Mouse (Mus musculus) olfactory bulb, adult 2 months (tissue): ENCODE data around the gene Armc9. TPM values are rescaled to one million over a fixed set of nuclear protein-coding genes. Genes with fewer than 3 reads are reported as not detected.

Experiments used
- H3K27ac ChIP-seq: fragments of 200-500 bp; 2 replicates; pipeline ENCODE4 v1.5.1; 2012; ENCODE audit warnings: low read depth, low read length; ENCODE audit not compliant: insufficient read depth
- H3K4me1 ChIP-seq: fragments of 200-500 bp; 2 replicates; pipeline ENCODE4 v1.6.1; 2012; ENCODE audit warnings: low read length; ENCODE audit not compliant: control insufficient read depth, insufficient read depth
- H3K4me3 ChIP-seq: fragments of 200-500 bp; 2 replicates; pipeline ENCODE4 v1.5.1; 2012; ENCODE audit warnings: mild to moderate bottlenecking, low read depth, low read length, moderate library complexity; ENCODE audit not compliant: insufficient read depth
- CTCF ChIP-seq: fragments of 200-500 bp; IDR thresholded peaks from 2 replicates; pipeline ENCODE4 v1.5.1; 2012; ENCODE audit warnings: low read depth, mild to moderate bottlenecking, low read length, moderate library complexity; ENCODE audit not compliant: insufficient read depth
- POLR2A ChIP-seq: fragments of 200-500 bp; IDR thresholded peaks from 2 replicates; pipeline ENCODE4 v1.6.1; 2012; ENCODE audit warnings: mild to moderate bottlenecking, low read depth, low read length, moderate library complexity; ENCODE audit not compliant: insufficient read depth
- WGBS: fragments of 180-500 bp; shearing (Covaris S2); methylation state at CpG from one replicate; pipeline ENCODE4 v1.1.7; 2018; 5-methylcytosine and 5-hydroxymethylcytosine counted together
- polyA plus RNA-seq: library from polyadenylated mRNA; stranded (reverse); fragments of >200 nt; gene quantifications from 2 replicates; pipeline ENCODE4 v1.2.4, GENCODE M21; 2012; ENCODE audit warnings: low replicate concordance; ENCODE audit not compliant: missing spikeins, insufficient read depth, insufficient read length

Gene Armc9
- polyA plus RNA-seq, 1 experiment: not detected

GRCm38 (mm10) chr1:86243490-86243889 is 88.9 kb downstream of the Armc9 start:
- Histone ChIP-seq H3K4me3 (no peak overlapping the region), H3K4me1 (peaks cover 4% of the 10 kb centered on the region), H3K27ac (no peak overlapping the region)
- WGBS: 83% methylated on average over 6 of the region's 6 CpGs
- TF ChIP-seq CTCF (no peak), POLR2A (no peak)

GRCm38 (mm10) chr1:86245301-86246085 is 90.9 kb downstream of the Armc9 start:
- no peak overlapping the region for H3K27ac ChIP-seq
- no peak for TF ChIP-seq POLR2A
- no peak for TF ChIP-seq CTCF
- H3K4me3 ChIP-seq: no peak overlapping the region
- WGBS: 68% methylated on average over 6 of the region's 6 CpGs
- peaks cover 4% of the 10 kb centered on the region for H3K4me1 ChIP-seq

GRCm38 (mm10) chr1:86253410-86253809 is 98.8 kb downstream of the Armc9 start:
- no peak overlapping the region for H3K4me3 ChIP-seq
- H3K27ac ChIP-seq: no peak overlapping the region
- 75% methylated on average over 8 of the region's 8 CpGs for WGBS
- no peak for TF ChIP-seq POLR2A
- no peak for TF ChIP-seq CTCF
- no peaks in the 10 kb centered on the region for H3K4me1 ChIP-seq

- H3K4me3 ChIP-seq: no peak overlapping the region
- TF ChIP-seq CTCF (no peak), POLR2A (no peak)
- WGBS: 82% methylated on average over 4 of the region's 4 CpGs
- no peak overlapping the region for H3K27ac ChIP-seq
- H3K4me1 ChIP-seq: no peaks in the 10 kb centered on the region
Measured at GRCm38 (mm10) chr1:86256311-86256710, 101.7 kb downstream of the Armc9 start.

- no peaks in the 10 kb centered on the region for H3K4me1 ChIP-seq
- 88% methylated on average over 8 of the region's 8 CpGs for WGBS
- H3K27ac ChIP-seq: no peak overlapping the region
- TF ChIP-seq CTCF (no peak), POLR2A (no peak)
- no peak overlapping the region for H3K4me3 ChIP-seq
Measured at GRCm38 (mm10) chr1:86257228-86257627, 102.6 kb downstream of the Armc9 start.

GRCm38 (mm10) chr1:86258171-86258824 is 103.7 kb downstream of the Armc9 start:
- WGBS: 75% methylated on average over 7 of the region's 7 CpGs
- TF ChIP-seq POLR2A (no peak), CTCF (no peak)
- H3K4me1 ChIP-seq: no peaks in the 10 kb centered on the region
- H3K4me3 ChIP-seq: no peak overlapping the region
- no peak overlapping the region for H3K27ac ChIP-seq

- H3K4me3 ChIP-seq: no peak overlapping the region
- peaks cover 2% of the 10 kb centered on the region; the same call in 1 of the 2 replicates for H3K4me1 ChIP-seq
- 55% methylated on average over 7 of the region's 7 CpGs for WGBS
- no peak for TF ChIP-seq POLR2A
- no peak for TF ChIP-seq CTCF
- no peak overlapping the region for H3K27ac ChIP-seq
Measured at GRCm38 (mm10) chr1:86263564-86264339, 109.2 kb downstream of the Armc9 start.

- H3K4me3 ChIP-seq: no peak overlapping the region
- 77% methylated on average over 3 of the region's 3 CpGs for WGBS
- peaks cover 6% of the 10 kb centered on the region for H3K4me1 ChIP-seq
- no peak overlapping the region for H3K27ac ChIP-seq
- TF ChIP-seq CTCF: no peak
- no peak for TF ChIP-seq POLR2A
Measured at GRCm38 (mm10) chr1:86265060-86265459, 110.5 kb downstream of the Armc9 start.

- TF ChIP-seq CTCF (no peak), POLR2A (no peak)
- WGBS: 73% methylated on average over 9 of the region's 9 CpGs
- Histone ChIP-seq H3K27ac (no peak overlapping the region), H3K4me3 (no peak overlapping the region), H3K4me1 (peaks cover 6% of the 10 kb centered on the region)
Measured at GRCm38 (mm10) chr1:86268492-86269189, 114.1 kb downstream of the Armc9 start.
